Mouse (Mus musculus): ENCODE measurements around the gene Cyp2b10.

DNA sequence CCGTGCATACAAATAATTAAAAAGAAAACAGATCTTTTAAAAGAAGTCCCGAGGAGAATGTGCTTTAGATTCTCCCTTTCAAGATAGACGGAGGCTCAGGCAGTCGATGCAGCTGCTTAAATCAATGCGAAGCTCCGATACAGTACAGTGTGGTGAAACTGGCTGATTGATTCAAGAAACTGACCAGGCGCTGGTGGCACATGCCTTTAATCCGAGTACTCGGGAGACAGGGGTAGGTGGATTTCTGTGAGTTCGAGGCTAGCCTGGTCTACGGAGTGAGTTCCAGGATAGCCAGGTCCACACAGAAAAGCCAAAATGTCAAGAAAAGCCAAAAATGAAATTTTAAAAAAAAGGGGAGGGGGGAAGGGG is 49.0 kb upstream of the Cyp2b10 start:
- no peak for TF ChIP-seq MXI1 (IDR thresholded peaks at IDR 0.05; ENCODE audit: low read depth, low read length)
- TF ChIP-seq POLR2A (IDR thresholded peaks at IDR 0.05; ENCODE audit: low read depth, low read length), result no peak
- no peak for TF ChIP-seq CTCF (conservative IDR thresholded peaks at IDR 0.05 in 1 of 2, IDR thresholded peaks at IDR 0.05 in 1 of 2; ENCODE audit: low read depth in 2 of 2, low read length in 2 of 2)
- TF ChIP-seq ZNF384 (IDR thresholded peaks at IDR 0.05; ENCODE audit: low read depth, low read length), result no peak
- TF ChIP-seq PAX5 (IDR thresholded peaks at IDR 0.05; ENCODE audit: low read length), result no peak
- TF ChIP-seq GABPA (IDR thresholded peaks at IDR 0.05; ENCODE audit: insufficient replicate concordance, low read depth, low read length), result no peak
- TF ChIP-seq JUND (conservative IDR thresholded peaks at IDR 0.05; ENCODE audit: low read depth, low read length), result no peak
- no peak for TF ChIP-seq UBTF (IDR thresholded peaks at IDR 0.05; ENCODE audit: low read depth, low read length)
- no peak for TF ChIP-seq MEF2A (IDR thresholded peaks at IDR 0.05; ENCODE audit: borderline replicate concordance, low read depth, low read length)
